Mouse (Mus musculus): ENCODE data around the gene Trim28.

The Trim28 gene

DNA sequence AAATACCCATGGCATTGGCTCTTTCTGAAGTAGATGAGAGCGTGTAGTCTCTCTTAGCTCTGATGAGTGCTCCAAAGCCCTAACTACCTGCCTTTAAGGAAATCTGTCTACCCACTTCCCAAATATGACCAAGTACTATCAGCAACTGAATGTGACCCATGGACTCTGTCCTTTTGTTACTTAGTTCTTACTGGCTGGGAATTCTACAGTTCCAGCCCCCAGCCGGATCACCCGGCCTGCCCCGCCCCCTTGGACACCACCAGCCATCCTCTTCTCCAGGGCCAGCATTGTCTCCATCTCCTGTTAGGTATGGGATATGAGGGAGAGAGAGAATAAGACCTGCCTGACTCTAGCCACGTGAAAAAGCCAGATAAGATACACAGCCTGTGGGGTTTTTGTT lies 861 bp upstream of the Trim28 start, which contains the start of gene Slc27a5:
Gene Slc27a5, minus strand, starts transcription at position 140 of the 400 bp plus-strand sequence.
- no peak for DNase-seq (ENCODE audit: low read depth)

DNA sequence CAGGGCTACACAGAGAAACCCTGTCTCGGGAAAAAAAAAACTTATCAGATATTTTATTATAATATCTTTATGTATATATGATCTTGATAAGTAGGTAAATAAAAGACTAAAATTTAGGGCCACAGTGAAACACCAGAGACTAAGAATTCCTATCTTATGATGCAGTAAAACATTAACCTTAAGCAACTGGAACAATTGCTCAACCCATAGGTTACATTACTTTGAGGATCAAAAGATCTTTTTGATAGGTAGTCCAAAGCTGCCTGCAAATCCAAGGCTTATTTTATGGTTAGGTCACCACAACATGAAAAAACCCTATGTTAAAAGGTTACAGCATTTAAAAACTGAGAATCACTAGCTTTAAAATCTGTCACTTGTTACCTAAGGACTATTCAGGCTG lies 2.7 kb downstream of the Trim28 start:
- no peak for DNase-seq (ENCODE audit: low read depth)

- no peak for DNase-seq (ENCODE audit: low read depth)
These were observed 4.5 kb downstream of the Trim28 start for GRCm38 (mm10) chr7:13003380-13003779.

GRCm38 (mm10) chr7:13006011-13006410 lies 7.1 kb downstream of the Trim28 start:
- no peak for DNase-seq (ENCODE audit: low read depth)

DNA sequence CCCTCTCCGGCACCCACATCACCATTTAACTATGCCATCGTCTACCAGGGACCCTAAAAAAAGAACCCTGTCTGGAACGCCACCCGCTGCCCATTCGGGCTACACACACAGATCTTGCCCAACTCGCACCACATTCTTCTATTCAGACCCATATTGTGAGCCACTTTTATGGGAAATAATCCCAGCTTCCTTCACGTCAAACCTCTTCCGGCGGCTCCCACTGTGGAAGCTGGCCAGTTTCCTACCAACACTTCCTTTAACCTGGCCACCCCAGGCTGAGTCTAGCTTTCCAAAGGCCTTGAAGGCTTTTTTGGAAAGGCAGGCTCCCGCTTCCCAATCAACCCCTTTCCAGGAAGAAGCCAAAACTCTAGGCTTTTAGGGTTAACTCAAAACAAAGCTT lies 7.6 kb downstream of the Trim28 start:
- no peak for DNase-seq (ENCODE audit: low read depth)

DNA sequence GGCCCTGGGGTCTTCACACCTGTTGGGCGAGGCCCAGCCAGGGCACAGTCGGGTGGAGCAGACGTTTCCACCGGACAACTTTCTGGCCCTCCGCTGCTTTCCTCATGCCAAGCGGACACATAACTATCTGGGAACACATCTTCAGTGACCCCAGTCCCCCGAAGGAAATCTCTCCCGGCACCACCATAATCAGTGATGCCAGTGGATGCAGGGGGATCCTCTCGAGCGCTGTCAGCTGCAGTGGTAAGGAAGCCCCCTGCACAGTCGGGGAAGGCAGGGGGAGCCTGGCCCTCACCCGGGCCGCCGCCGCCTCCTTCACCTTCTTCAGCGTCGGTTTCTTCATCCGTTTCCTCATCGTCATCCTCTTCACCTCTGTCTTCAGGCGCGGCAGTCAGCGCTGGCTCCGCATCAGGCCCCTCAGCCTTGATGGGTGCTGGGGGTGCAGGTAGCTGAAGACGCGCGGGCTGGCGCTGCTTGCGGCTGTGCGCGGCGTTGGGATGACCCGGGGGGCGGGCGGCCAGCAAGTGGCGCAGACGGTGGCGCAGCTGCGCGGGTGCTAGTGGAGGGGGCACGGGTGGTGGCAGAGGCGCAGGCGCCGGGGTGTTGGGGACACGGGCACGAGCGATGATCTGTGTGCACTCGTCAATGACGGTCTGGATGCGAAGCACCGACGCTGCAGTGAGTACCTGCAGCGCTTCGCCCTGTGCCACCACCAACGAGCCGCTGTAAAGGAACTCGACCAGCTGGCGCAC lies 8.6 kb downstream of the Trim28 start:
- DNase-seq (ENCODE audit: low read depth) = no peak

DNA sequence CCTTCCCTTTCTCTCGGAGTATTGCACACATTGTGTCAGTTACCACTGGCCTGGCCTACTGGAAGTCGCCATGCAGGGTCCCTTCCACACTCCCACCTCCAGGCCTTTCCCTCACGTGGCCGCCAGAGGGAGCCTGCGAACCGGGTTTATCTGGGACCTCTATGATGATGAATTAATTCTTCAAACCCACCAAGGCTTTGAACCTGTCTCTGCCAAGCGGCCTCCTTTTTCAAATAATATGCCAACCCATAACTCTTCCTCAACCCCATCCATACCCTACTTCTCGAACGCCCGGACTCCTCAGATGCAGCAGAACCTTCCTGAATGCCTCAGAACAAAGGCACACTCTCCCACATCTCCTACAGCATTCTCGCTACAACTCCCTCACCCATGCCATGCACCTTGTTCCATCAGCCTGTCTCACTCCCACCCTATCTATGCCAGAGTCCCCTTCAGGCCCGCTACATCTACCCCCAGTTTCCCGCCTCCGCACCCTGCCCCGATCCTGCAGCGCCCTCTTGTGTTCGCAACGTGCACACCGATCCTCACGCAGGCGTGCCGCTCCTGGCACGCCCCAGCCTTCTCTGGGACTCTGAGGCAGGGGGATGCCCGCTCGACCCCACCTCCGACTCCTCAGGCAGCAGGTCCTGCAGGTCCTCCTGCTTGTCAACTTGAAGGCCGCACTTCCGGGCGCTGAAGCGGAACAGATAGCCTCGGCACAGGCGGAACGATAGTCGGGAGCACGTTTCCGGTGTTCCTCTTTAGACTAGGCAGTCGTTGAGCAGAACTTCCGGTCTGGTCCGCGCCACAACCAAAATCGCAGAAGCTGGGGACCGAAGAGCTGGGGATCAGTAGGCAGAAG lies 10.5 kb downstream of the Trim28 start:
- peak; percentile 91 for DNase-seq (ENCODE audit: low read depth)

GRCm38 (mm10) chr7:13010005-13010908 lies 11.3 kb downstream of the Trim28 start, which contains the start of gene Zbtb45:
Zbtb45 (minus strand) TSS chr7:13010034.
- no peak for DNase-seq (ENCODE audit: low read depth)

DNA sequence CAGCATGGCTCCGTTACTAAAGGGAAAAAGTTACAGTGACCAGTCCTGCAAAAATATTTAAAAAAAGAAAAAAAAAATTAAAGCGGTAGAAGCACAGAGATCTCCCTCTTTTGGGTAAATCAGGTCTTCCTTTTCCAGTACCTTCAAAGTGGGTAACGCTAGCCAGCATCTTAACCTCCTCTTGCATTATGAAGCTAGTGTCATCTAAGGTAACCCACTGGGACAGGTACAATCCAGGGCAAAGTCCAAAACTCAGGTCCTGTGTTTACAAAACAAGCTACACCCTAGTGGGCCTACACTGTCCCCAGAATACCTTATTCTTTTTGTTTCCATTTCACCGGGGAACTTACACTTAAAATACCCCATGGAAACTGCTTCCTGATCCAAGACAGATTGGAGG lies 14.8 kb downstream of the Trim28 start:
- DNase-seq (ENCODE audit: low read depth) = no peak

GRCm38 (mm10) chr7:13014275-13014839 lies 15.4 kb downstream of the Trim28 start:
- DNase-seq (ENCODE audit: low read depth) = no peak

DNA sequence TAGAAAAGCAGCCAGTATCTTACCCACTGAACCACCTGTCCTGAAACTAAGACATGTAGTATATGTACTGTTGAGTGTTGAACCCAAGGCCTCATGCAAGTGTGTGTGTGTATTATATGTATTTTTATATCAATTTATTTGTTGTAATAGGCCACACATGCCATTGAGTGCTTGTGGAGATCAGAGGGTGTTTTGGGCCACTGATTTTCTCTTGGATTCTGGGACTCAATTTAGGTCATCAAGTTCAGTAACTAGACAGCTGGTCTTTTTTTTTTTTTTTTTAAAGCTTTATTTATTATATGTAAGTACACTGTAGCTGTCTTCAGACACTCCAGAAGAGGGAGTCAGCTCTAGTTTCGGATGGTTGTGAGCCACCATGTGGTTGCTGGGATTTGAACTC lies 16.3 kb downstream of the Trim28 start:
- DNase-seq (ENCODE audit: low read depth) = no peak

DNA sequence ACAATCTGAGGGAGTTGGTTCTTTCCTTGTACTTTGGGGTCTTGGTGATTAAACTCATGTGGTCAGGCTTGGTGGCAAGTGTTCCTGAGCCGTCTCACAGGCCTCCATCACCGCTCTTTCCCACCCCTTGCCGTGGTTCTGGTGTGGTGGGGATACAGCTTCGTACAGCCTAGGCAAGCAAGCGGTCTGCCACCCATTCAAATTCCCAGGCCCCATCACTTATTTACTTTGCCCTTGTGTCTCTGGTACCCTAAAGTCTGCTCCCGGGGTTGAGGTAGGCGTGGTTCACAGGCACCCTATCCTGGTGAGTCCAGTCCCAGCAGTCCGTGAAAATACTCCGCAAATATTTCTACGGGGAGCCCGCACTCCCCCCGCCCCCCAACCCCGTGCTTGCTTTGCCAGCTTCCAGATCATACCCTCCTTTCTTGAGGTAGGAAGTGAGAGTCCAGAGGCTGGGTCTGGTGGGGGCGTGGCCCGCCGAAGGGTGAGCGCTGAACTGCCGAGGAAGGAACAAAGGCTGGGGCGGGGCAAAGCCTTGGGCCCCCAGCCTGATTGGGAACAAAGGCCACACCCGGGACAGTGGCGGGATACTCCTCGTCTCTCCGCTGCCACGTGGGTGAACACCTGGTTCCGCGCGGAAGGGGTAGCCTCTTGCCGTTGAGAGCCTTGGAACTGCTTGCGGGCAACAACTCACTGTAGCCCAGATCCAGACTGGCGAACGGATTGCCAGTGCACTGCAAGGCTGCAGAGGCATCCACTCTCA lies 24.0 kb downstream of the Trim28 start:
- DNase-seq (ENCODE audit: low read depth) = no peak

- peak; percentile 73 for DNase-seq (ENCODE audit: low read depth)
These were observed 25.2 kb downstream of the Trim28 start for GRCm38 (mm10) chr7:13023928-13024731.

GRCm38 (mm10) chr7:13024805-13025204 lies 25.9 kb downstream of the Trim28 start:
- no peak for DNase-seq (ENCODE audit: low read depth)

DNA sequence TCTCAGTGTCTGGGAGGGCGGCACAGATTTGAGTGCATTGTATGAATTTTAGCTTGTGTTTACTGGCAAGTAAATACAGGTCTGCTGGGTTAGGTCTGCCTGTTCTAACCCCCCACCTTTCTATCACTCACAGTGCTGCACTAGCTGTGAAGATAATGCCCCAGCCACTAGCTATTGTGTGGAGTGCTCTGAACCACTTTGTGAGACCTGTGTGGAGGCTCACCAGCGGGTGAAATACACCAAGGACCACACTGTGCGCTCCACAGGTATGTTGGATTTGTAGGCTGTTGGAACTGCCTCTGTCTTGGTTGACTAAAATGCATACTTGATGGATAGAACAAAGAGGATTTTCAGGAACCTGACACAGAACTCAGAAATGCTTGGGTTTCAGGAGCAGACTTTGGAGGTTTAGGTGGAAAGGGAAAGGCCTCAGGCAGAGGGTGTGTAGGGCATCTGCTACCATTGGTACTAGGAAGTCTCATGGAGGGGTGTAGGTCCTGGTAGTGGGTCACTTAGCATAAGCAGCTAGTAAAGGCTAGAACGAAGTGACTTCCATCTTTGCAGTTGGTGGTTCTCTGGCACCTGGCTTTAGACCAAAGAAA lies 26.7 kb downstream of the Trim28 start:
- DNase-seq (ENCODE audit: low read depth) = no peak

DNA sequence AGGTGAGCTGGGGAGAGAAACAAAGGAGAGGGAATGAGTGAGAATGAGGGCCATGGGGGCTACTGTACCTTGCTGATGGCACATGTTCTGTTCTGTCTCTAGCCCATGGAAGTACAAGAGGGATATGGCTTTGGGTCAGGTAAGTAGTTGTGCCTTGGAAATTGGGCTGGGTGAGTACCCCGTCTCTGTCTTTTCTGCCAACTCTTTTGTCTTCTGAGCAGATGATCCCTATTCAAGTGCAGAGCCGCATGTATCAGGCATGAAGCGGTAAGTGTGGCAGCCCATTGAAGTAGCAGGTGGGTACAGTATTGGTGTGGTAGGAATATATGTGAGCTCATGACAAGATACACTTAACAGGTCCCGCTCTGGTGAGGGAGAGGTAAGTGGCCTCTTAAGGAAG lies 30.1 kb downstream of the Trim28 start:
- no peak for DNase-seq (ENCODE audit: low read depth)

GRCm38 (mm10) chr7:13031069-13031468 lies 32.2 kb downstream of the Trim28 start:
- DNase-seq (ENCODE audit: low read depth) = no peak

- DNase-seq (ENCODE audit: low read depth) = no peak
These were observed 33.1 kb downstream of the Trim28 start for GRCm38 (mm10) chr7:13031983-13032382.

DNA sequence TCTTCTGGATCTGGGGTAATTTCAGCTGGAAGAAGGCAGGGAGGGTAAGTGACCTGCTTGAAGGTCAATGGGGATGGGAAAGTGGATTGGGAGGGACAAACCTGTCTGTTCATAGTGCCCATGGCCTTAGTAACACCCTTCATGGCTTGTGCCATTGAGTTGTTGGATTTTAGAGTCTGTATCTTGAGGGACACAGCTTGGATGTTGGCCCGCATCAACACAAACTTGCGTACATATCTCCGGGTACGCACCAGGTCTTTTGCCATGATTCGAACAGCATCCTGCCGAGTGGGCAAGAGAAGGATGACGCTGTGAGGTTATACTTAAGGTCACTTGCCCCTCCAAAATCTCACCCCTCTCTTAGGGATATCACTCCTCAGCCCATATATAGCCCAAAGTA lies 33.6 kb downstream of the Trim28 start:
- no peak for DNase-seq (ENCODE audit: low read depth)

All from fibroblast of lung, adult 2 months (primary cell).